ENCODE assay signal across 8 mouse cellular contexts in the genomic region with DNA sequence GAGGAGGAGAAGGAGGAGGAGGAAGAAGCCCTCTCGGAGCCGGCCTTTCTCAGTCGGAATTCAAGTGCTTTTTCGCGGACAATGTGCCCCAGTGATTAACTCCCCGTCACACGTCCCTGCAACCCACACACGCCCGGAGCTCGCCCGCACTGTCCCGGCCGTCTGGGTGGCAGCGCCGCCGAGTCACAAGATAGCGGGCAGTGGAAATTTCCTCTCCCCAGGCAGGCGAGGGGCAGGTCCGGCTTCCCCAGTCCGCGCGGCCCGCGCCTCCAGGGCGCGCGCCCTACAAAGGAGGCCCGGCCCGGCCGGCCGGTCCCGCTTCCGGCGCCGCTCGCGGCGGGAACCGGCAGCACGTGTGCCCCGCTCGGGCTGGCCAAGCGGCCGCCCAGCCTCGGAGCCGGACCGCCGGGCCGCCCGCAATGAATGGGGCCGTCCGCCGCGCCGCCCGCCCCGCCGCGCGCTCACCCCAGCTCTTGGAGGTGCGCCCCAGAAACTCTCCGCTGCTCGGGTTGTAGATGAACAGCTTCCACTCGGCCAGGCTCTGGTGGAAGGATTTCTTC. TPM values are rescaled to one million over a fixed set of nuclear protein-coding genes. Genes with fewer than 3 reads are reported as not detected.
DNase-seq lines count a peak whose midpoint lies in the region; ATAC-seq lines count a peak whose summit lies in the region.

No protein-coding gene starts in this region.

- peak overlapping the region; percentile 89 for H3K27ac ChIP-seq in hindbrain, embryonic 11.5 days (ENCODE audit: low read depth, low read length)
- H3K27ac ChIP-seq in lung, embryonic 16.5 days (ENCODE audit: low read length) = peak overlapping the region; percentile 96

- peak overlapping the region; percentile 92 for H3K9ac ChIP-seq in hindbrain, embryonic 11.5 days (ENCODE audit: low read depth, low read length)
- H3K9ac ChIP-seq in lung, embryonic 16.5 days (ENCODE audit: low read length) = peak overlapping the region; percentile 87

- peak overlapping the region; percentile 51 for H3K4me2 ChIP-seq in hindbrain, embryonic 11.5 days (replicated peaks; ENCODE audit: low read depth, low read length)
- H3K4me2 ChIP-seq in lung, embryonic 16.5 days (ENCODE audit: low read depth, low read length) = peak overlapping the region; percentile 76

- peak; percentile 79 for DNase-seq in NIH3T3 (ENCODE audit: low read depth)
- peak; percentile 81 for DNase-seq in cerebellum, adult 9-11 months
- peak; percentile 25 to 61 for DNase-seq in frontal cortex, postnatal 10 days (ENCODE audit: low spot score in 2 of 2)
- peak; percentile 76 for DNase-seq in hindbrain, embryonic 11.5 days (ENCODE audit: low spot score)
- DNase-seq in layer of hippocampus, adult 9-11 months = peak; percentile 61
- peak; percentile 47 for DNase-seq in ovary, adult 18-20 months (ENCODE audit: low spot score)
- peak; percentile 53 for DNase-seq in thymus, postnatal 0 days (ENCODE audit: low spot score)

- peaks cover 3% of the 10 kb centered on the region; the same call in 1 of the 2 replicates for H3K4me1 ChIP-seq in hindbrain, embryonic 11.5 days (replicated peaks; ENCODE audit: control insufficient read depth, insufficient read depth, low read length)
- peaks cover 17% of the 10 kb centered on the region for H3K4me1 ChIP-seq in lung, embryonic 16.5 days (replicated peaks; ENCODE audit: control insufficient read depth, insufficient read depth, low read length)

- no peaks in the 10 kb centered on the region for H3K27me3 ChIP-seq in hindbrain, embryonic 11.5 days (ENCODE audit: control insufficient read depth, insufficient read depth, low read length)
- H3K27me3 ChIP-seq in lung, embryonic 16.5 days (ENCODE audit: control insufficient read depth, insufficient read depth, low read depth, low read length) = no peaks in the 10 kb centered on the region

- under 1% methylated on average over 61 of the region's 64 CpGs for WGBS in hindbrain, embryonic 11.5 days
- under 1% methylated on average over 56 of the region's 64 CpGs for WGBS in lung, embryonic 16.5 days

- peak overlapping the region; percentile 83 for H3K4me3 ChIP-seq in hindbrain, embryonic 11.5 days (ENCODE audit: low read depth, low read length)
- peak overlapping the region; percentile 88 for H3K4me3 ChIP-seq in lung, embryonic 16.5 days (ENCODE audit: low read length)

- no peaks in the 10 kb centered on the region for H3K9me3 ChIP-seq in hindbrain, embryonic 11.5 days (ENCODE audit: control insufficient read depth, low read length)
- no peaks in the 10 kb centered on the region for H3K9me3 ChIP-seq in lung, embryonic 16.5 days (ENCODE audit: control insufficient read depth, low read length)

- peak; percentile 74 for ATAC-seq in hindbrain, embryonic 11.5 days (ENCODE audit: low FRiP score)
- peak; percentile 68 for ATAC-seq in lung, embryonic 16.5 days (ENCODE audit: low read depth)

- H3K36me3 ChIP-seq in hindbrain, embryonic 11.5 days (ENCODE audit: control insufficient read depth, insufficient read depth, low read length) = no peaks in the 10 kb centered on the region
- H3K36me3 ChIP-seq in lung, embryonic 16.5 days (ENCODE audit: control insufficient read depth, insufficient read depth, low read length) = no peaks in the 10 kb centered on the region

RNA-seq across cellular contexts. Expression of gene Atp1b3, which starts 0.6 kb away (rescaled TPM):
- 197 TPM in 2 replicates for polyA plus RNA-seq in hindbrain, embryonic 11.5 days (2014; fragmentation: Nextera tagmentation; extraction: Ambion mirVana)
- 177 and 188 TPM in 2 replicates for polyA plus RNA-seq in lung, embryonic 16.5 days (2015; fragmentation: Nextera tagmentation; extraction: Ambion mirVana)
- polyA plus RNA-seq in thymus, postnatal 0 days (2015; fragmentation: Nextera tagmentation; extraction: Ambion mirVana) = 203 and 216 TPM in 2 replicates

Comparison
In these comparisons a context has a peak if more than half of its experiments do, and no peak if none do; other contexts are left out.
1. Peak in every context shown above with its lines: DNase-seq, ATAC-seq, H3K4me3 ChIP-seq and H3K27ac ChIP-seq.